Mouse (Mus musculus) layer of hippocampus, postnatal 36 days (tissue): Measurements from ENCODE around the gene Ddx5. TPM values are rescaled to one million over a fixed set of nuclear protein-coding genes. Genes with fewer than 3 reads are reported as not detected.
A peak's percentile ranks its signal among the peaks of the same experiment; 100 is the strongest.
"Not testable (repeated sequence)": the region's sequence is repeated elsewhere in the genome, so short reads cannot be mapped to it uniquely, and the experiment has no call there.

Experiments used
- DNase-seq, 2 experiments: peaks; one replicate each; pipeline ENCODE4 v3.0.0; 2022
- microRNA-seq, 2 experiments: library from miRNA; unstranded; fragments of <30 nt; microRNA quantifications; one replicate each; pipeline ENCODE4 v1.2.0; 2021
- total RNA-seq, 2 experiments: library from RNA; stranded (reverse); gene quantifications; 2 replicates each; pipeline ENCODE4 v1.2.3; 2021

The Ddx5 gene
- total RNA-seq, 2 experiments from 2014 or later: 814 to 831 TPM

DNA sequence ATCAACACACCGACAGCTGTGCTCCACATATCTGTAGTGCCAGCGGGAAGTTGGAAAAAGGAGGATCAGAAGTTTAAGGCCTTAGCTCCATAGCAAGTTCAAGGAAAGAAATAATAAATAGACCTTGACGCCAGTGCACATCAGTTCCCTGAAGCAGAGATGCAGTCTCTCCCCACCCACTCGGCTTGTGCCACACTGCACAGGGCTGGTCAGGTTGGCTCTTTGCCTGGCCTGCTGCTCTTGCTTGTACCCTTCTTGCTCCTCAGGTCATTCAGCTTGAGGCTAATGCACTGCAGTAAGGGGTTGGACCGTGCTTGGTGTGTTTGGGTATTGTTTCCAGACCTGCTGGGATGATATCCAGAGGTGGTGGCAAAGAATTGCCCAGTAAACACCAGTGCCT is 28.5 kb downstream of the Ddx5 start:
- no peak for DNase-seq

- DNase-seq: no peak
Measured at GRCm38 (mm10) chr11:106759028-106759427, 30.0 kb downstream of the Ddx5 start.

GRCm38 (mm10) chr11:106755583-106755982 is 33.4 kb downstream of the Ddx5 start:
- no peak for DNase-seq

DNA sequence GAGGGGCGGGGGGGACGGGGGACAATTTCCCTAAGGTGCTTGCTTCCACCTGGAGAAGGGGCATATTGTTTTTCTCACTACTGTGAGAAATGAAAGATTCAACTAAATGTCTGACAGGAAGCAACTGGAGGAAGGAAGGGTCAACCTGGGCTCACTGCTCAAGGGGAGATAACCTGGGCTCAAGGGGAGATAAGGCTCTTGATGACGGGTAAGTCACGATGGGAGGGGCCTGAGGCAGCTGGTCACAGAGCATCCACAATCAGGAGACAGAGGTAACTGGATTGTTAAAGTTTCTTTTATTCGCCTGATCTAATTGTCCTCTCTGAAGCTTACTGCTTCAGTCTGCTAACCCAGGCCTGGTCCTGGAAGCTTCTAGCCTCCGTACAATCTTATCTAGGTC is 35.7 kb downstream of the Ddx5 start:
- no peak for DNase-seq

DNA sequence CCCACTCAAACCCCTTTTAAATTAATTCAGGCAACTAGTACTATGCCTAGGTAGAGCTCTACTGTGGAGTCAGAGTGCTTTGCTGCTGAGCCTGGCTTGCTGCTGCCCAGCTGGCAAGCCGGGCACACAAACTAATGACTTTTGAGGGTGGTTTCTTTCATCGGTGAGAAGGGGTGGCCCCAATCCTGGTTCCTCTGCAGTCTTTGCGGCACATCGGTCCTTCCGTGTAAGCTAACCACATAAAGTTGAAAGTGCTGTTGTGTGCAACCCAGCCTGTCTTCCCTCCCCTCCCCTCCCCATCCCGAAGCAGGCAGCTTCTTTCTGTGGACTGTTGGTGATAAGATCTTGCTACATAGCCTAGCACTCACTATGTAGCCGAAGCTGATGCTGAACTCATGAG is 36.9 kb downstream of the Ddx5 start:
- DNase-seq: no peak

- no peak for DNase-seq
Measured at GRCm38 (mm10) chr11:106751039-106752018, 37.7 kb downstream of the Ddx5 start, which contains the start of gene Milr1. TSS of gene Milr1 (plus strand) at chr11:106751226.

DNA sequence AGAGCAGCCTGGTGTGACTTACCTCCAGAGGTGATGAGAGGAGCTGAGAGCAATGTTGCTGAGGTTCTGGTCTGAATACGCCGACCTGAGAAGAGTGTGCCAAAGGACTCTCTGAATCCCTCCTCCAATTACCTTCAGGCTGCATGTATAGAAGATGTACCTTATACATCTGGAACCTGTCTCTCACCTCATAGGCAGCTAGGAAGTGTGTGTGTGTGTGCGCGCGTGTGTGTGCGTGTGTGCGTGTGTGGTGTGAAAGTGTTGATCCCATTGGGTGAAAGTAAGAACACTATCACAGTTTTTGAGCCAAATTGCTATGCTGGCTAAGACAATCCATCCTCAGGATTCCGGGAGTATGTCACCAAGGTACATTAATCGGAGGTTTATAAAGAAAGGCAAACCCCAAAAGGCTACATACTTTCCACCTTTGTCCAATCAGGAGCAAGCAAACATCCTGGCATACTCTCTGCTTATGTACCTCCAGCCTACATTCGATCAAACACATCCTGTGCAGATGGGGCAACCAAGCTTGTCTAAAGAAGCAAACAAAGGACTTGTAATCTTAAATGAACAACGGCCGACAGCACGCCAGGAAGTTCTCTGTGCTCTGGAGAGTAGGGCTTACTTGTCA is 38.7 kb downstream of the Ddx5 start, which contains the start of gene Pecam1:
Pecam1 (minus strand) TSS at position 508 of the 631 bp plus-strand sequence.
- no peak for DNase-seq

DNA sequence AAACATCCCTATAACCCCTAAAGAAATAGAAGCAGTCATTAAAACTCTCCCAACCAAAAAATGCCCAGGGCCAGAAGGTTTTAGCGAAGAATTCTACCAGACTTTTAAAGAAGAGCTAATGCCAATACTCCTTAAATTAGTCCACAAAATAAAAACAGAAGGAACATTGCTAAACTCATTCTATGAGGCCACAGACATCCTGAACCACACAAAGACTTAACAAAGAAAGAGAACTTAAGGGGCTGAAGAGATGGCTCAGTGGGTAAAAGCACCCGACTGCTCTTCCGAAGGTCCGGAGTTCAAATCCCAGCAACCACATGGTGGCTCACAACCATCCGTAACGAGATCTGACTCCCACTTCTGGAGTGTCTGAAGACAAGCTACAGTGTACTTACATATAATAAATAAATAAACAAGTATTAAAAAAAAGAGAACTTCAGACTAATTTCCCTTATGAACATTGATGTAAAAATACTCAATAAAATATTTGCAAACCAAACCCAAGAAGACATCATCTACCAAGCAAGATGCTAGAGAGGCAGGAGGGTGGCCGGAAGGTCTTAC is 39.3 kb downstream of the Ddx5 start:
- DNase-seq: not testable (repeated sequence)

- no peak for DNase-seq
Measured at GRCm38 (mm10) chr11:106744949-106745348, 44.0 kb downstream of the Ddx5 start.

- DNase-seq: no peak
Measured at GRCm38 (mm10) chr11:106742388-106742841, 46.6 kb downstream of the Ddx5 start.

DNA sequence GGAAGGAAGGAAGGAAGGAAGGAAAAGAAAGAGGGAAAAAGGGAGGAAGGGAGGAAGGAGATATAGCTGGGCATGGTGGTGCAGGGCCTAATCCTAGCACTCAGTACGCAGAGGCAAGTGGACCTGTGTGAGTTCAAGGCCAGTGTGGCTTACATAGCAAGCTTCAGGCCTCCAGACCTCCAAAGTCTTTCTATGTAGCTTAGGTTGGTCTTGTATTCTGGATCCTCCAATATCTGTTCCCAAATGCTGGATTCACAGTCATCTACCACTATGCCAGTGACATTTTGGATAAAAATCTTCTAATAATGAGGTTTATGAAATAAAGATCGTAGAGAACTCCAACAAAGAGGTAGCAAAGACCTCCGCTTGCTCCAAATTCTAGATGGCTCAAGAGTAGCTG is 47.2 kb downstream of the Ddx5 start:
- DNase-seq: no peak

DNA sequence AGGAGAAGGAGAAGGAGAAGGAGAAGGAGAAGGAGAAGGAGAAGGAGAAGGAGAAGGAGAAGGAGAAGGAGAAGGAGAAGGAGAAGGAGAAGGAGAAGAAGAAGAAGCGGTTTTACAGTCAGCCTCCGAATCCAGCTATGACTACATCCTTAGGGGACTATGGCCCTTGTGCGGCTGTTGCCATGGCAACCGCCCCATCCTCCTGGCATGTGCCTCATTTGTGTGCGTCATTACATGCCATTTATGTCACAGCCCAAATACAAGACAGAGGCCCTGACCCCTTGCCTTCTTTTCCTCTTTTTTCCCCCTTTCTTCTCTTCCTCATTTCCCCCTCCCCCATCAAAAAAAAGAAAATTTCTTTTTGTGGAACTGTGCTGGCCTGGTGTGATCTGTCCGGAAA is 47.8 kb downstream of the Ddx5 start:
- DNase-seq: no peak

GRCm38 (mm10) chr11:106740724-106741123 is 48.3 kb downstream of the Ddx5 start:
- not testable (repeated sequence) for DNase-seq

DNA sequence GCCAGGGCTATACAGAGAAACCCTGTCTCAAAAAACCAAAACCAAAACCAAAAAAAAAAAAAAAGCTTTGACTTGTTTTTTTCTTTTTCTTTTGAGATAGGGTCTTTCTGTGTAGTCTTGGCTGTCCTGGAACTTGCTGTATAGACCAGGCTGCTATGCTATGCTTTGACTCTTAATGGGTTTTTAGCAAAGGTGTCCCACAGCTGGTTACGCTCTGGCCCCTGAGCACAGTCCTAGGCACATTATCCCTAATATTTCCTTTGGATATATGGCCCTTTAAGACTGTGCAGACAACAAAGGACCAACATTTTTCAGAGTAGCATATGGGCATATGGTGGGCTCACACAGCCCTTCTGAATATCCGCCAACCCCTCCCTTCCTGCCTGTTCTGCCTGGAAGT is 49.9 kb downstream of the Ddx5 start:
- DNase-seq: no peak

- DNase-seq: peak; percentile 44 to 47
Measured at GRCm38 (mm10) chr11:106737178-106737621, 51.8 kb downstream of the Ddx5 start.

- no peak for DNase-seq
Measured at GRCm38 (mm10) chr11:106736614-106737013, 52.4 kb downstream of the Ddx5 start.

DNA sequence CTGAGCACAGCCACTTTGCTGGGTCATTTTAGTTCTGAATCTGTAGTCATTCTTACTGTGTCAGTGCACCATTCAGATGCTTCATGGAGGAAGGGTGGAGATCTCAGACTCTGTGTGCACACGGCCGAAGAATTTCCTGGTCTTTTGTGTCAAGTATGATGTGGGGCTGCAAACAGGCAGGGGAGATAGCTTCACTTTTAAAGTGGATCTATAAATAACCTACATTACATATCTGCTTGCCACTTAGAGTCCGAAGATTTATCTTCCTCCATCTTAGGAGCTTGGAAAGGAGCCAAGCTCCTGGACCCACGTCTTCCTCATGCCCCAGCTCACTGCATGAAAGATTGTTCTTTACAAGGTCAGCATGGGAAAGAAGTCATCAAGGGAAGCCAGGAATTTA is 58.3 kb downstream of the Ddx5 start:
- no peak for DNase-seq

Small RNA genes lying within 50 kb of the gene (microRNA-seq; reads per million reads assigned to microRNA genes)
- gene Gm25994: 0 reads per million in 2 experiments
- gene Mir3064: 9.5 to 17.9 reads per million in 2 experiments

Other genes with a start within 250 kb of the Ddx5 start
- gene Tex2, start 175.8 kb downstream of the Ddx5 start, total RNA-seq: 100 to 1,000 TPM; 135 to 146 TPM
- gene Pecam1, start 38.6 kb downstream of the Ddx5 start, total RNA-seq: 10 to 100 TPM; 15.5 to 18.0 TPM
- not detected for gene Milr1, start 38.0 kb downstream of the Ddx5 start, total RNA-seq
- 1 to 10 TPM; 4.8 to 5.1 TPM for gene Polg2, start 9.6 kb downstream of the Ddx5 start, total RNA-seq
- gene Cep95, start 67 bp upstream of the Ddx5 start, total RNA-seq: 10 to 100 TPM; 10.4 to 14.9 TPM
- 10 to 100 TPM; 30.4 to 33.4 TPM for gene Smurf2, start 131.5 kb upstream of the Ddx5 start, total RNA-seq
- 10 to 100 TPM; 21.5 to 25.2 TPM for gene Kpna2, start 210.4 kb upstream of the Ddx5 start, total RNA-seq
- 1 to 10 TPM; 2.6 to 3.4 TPM for gene 1810010H24Rik, start 236.5 kb upstream of the Ddx5 start, total RNA-seq